Mouse (Mus musculus) frontal cortex, postnatal 36 days (tissue): Measurements from ENCODE around the gene Pcdh17.
A peak's percentile ranks its signal among the peaks of the same experiment; 100 is the strongest.

Experiments
- DNase-seq, 2 experiments: peaks; one replicate each; pipeline ENCODE4 v3.0.0; 2022; ENCODE audit warnings: low spot score in 2 of 2

Gene Pcdh17

DNA sequence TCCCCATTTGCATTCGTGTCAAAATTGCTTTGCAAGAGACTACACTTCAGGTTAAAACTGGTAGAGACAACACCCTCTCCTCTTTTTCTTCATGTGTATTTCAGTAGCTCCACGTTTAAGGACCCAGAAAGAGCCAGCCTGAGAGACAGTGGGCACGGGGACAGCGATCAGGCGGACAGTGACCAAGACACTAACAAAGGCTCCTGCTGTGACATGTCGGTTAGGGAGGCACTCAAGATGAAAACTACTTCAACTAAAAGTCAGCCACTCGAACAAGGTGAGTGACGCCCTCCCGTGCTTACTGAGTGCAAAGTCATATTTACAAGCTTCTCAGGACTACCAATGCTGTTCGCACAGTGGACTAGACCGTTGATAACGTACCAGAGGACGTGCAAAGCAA, 34.0 kb downstream of the Pcdh17 start:
- DNase-seq, result no peak

GRCm38 (mm10) chr14:84480546-84480945, 37.2 kb downstream of the Pcdh17 start:
- DNase-seq, result no peak

- DNase-seq, result no peak
Measured at GRCm38 (mm10) chr14:84484350-84484749, 41.0 kb downstream of the Pcdh17 start.

GRCm38 (mm10) chr14:84511010-84511409, 67.6 kb downstream of the Pcdh17 start:
- no peak for DNase-seq

DNA sequence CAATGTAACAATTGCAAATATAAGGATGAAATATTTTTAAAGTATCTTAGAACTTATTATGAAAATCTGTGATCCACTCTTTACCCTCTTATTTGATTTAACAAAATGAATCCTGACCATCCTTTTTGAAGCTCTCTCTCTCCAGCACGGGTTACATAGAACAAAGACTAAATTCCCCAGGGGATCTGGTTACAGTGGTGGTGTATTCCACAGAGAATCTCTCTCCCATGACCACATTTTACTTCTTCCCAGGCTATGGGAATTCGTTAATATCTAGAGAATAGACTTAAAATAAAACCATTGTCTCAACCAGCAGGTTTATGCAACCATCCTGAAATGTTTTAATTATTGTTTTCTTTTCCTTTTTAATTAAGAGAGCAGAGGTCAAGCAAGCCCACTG, 89.0 kb downstream of the Pcdh17 start:
- DNase-seq, result no peak

DNA sequence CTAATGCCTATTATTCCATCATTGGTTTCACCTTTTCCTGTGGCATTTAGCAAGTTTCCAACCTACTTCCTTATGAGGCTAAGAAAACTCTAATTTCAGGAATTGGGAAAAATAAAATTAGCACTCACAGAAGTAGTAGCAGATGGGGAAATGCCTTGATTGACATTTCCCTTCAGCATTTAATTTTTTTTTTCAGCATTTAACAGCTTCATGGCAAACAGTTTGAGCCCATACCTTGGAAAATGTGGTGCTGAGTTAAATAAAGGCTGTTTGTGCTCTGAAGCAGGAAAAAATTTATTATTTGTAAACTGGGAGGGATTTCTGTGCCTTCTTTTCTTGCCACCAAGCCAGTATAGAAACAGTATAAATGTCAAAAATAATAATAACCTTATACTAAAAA, 91.9 kb downstream of the Pcdh17 start:
- no peak for DNase-seq

- peak; percentile 18 to 56 for DNase-seq
Measured at GRCm38 (mm10) chr14:84541838-84542237, 98.5 kb downstream of the Pcdh17 start.

DNA sequence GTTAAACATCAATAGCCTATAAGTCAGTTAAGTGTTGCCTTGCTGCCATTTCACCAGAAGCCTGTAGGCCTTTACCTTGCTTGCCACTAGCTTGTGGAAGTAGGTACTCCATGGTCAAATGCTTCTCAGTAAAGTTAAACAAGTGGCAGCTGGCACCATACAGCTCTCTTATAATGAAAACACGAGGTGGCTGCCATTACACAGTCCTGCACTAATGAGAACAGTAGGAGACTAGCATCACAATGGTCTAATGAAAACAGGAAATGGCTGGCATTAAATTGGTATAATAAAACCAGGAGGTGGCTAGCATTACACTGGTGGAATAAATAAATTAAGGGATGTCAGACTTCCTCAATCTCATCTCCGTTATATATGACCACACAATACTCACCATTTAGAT, 102.6 kb downstream of the Pcdh17 start:
- DNase-seq, result no peak

- peak; percentile 65 to 84 for DNase-seq
Measured at GRCm38 (mm10) chr14:84547513-84548194, 104.3 kb downstream of the Pcdh17 start.

DNA sequence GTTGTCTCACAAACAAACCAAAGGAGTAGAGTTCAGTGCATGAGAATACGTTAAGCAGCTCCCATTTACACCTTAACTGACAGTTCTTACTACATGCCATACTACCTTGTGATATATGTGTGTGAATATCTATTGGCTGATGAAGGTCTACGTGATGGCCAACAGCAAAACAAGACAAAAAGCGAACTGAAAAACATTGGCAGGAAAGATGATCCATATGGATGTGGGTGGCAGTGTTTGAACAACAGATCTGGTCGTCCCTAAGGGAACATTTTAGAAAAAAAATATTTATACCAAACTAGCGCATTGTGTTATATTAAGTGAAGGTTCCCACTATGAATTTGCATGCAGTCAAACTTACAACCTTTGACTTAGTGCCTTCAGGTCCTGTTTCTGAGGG, 108.2 kb downstream of the Pcdh17 start:
- DNase-seq, result peak in 1 of 2 experiments; percentile 8

DNA sequence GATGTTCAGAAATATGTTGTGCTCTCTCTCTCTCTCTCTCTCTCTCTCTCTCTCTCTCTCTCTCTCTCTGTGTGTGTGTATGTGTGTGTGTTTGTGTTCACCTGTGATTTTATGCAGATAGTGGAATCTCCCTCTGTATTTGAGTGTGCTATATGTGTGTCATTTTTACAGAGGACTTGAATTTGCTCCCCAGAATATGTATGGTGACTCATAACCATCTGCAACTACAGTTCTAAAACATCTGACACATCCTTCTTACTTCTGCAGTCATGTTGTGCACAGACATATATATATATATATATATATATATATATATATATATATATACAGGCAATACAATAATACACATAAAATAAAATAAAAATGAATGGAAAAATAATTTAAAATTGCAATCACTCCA, 127.7 kb downstream of the Pcdh17 start:
- DNase-seq, result no peak
